Mouse (Mus musculus) embryonic facial prominence, embryonic 12.5 days (tissue): ENCODE measurements around the gene Prima1. TPM values are rescaled to one million over a fixed set of nuclear protein-coding genes. Genes with fewer than 3 reads are reported as not detected.

Experiments
- ATAC-seq: fragments of 200-750 bp; cut with Nextera tagmentation; 2 replicates; pipeline ENCODE4 v1.8.0; 2017; ENCODE audit not compliant: insufficient number of reproducible peaks, insufficient read depth, low FRiP score, low TSS enrichment
- H3K27ac ChIP-seq: fragments of 300-500 bp; sonication (generic); 2 replicates; pipeline ENCODE4 v1.5.1; 2016; ENCODE audit warnings: mild to moderate bottlenecking
- H3K27me3 ChIP-seq: fragments of 300-500 bp; sonication (generic); 2 replicates; pipeline ENCODE4 v1.6.1; 2016; ENCODE audit warnings: mild to moderate bottlenecking, moderate library complexity
- H3K36me3 ChIP-seq: fragments of 300-500 bp; sonication (generic); 2 replicates; pipeline ENCODE4 v1.6.1; 2016; ENCODE audit warnings: mild to moderate bottlenecking
- H3K4me1 ChIP-seq: fragments of 300-500 bp; sonication (generic); 2 replicates; pipeline ENCODE4 v1.6.1; 2016
- H3K4me2 ChIP-seq: fragments of 300-500 bp; sonication (generic); replicated peaks from 2 replicates; pipeline ENCODE4 v1.6.1; 2016; ENCODE audit warnings: mild to moderate bottlenecking, moderate library complexity
- H3K4me3 ChIP-seq: fragments of 300-500 bp; sonication (generic); 2 replicates; pipeline ENCODE4 v1.5.1; 2016; ENCODE audit warnings: mild to moderate bottlenecking
- H3K9ac ChIP-seq: fragments of 300-500 bp; sonication (generic); 2 replicates; pipeline ENCODE4 v1.6.1; 2016; ENCODE audit warnings: mild to moderate bottlenecking, moderate library complexity
- H3K9me3 ChIP-seq: fragments of 300-500 bp; sonication (generic); 2 replicates; pipeline ENCODE4 v1.6.1; 2016; ENCODE audit warnings: mild to moderate bottlenecking, moderate library complexity
- WGBS: fragments of 180-500 bp; shearing (Covaris S2); methylation state at CpG from one replicate; pipeline ENCODE4 v1.1.7; 2016; 5-methylcytosine and 5-hydroxymethylcytosine counted together
- polyA plus RNA-seq: library from polyadenylated mRNA; unstranded; fragments of >200 nt; fragmentation: Nextera tagmentation; extraction: Ambion mirVana; gene quantifications from 2 replicates; pipeline ENCODE4 v1.2.1, GENCODE M21; 2016

The Prima1 gene
- polyA plus RNA-seq, 1 experiment from 2014 or later, result 0.79 TPM

- Histone ChIP-seq H3K27me3 (no peaks in the 10 kb centered on the region), H3K4me2 (no peak overlapping the region), H3K27ac (no peak overlapping the region), H3K9me3 (no peaks in the 10 kb centered on the region), H3K4me1 (no peaks in the 10 kb centered on the region), H3K9ac (no peak overlapping the region), H3K36me3 (no peaks in the 10 kb centered on the region), H3K4me3 (no peak overlapping the region)
- ATAC-seq, result no peak
- 9% methylated on average over 7 of the region's 7 CpGs for WGBS
Observed at GRCm38 (mm10) chr12:103183057-103183456, 58.9 kb downstream of the Prima1 start.

- no peaks in the 10 kb centered on the region for H3K27me3 ChIP-seq
- no peak for ATAC-seq
- 77% methylated on average over 12 of the region's 12 CpGs for WGBS
Observed at GRCm38 (mm10) chr12:103168892-103169291, 73.1 kb downstream of the Prima1 start.

DNA sequence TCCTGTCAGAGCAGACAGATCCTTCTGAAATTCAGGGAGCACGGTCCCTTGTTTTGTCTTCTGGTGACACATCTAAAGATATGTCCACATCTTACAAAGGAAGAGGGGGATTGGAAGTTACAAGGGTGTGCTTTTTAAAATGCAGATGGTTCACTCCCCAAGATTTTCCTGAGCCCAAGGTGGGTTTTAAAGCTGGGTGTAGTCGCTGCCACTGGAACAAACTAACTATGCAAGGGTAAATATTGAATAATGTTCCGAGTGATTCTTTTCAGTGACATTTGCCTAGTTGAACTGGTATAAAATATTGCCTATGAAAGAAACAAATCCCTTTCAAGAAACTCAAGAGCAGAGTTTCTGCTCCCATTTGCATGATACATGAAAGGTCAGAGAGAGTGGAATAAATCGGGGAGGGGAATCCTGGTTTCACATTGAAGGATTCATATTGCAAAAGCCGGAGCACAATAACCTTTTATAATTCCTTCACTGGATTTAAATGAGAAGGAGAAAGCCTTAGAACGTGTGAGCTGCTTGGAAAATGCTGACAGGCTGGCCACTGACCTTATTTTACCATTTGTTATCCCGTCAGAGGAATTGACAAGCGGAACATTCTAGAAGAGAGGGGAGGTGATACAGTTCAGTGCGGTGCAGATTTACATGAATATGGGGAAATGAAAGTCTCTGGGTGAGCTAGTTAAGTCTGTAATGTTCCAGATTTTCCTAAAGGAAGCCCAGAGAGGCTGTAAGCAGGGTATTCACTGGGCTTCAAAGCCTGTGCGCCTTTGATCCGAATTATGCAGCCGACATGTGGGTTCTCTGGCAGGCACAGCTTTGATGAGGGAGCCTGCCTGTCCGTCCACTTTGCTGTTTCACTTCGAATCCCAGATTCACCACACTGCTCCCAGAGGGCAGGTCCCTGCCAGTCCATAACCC lies 77.6 kb downstream of the Prima1 start:
- no peaks in the 10 kb centered on the region for H3K9me3 ChIP-seq
- WGBS, result 58% methylated on average over 14 of the region's 14 CpGs

More at GRCm38 (mm10) chr12:103168892-103169291, 73.1 kb downstream of the Prima1 start:
- H3K9ac ChIP-seq, result no peak overlapping the region
- H3K4me3 ChIP-seq, result no peak overlapping the region
- no peak overlapping the region for H3K27ac ChIP-seq
- no peaks in the 10 kb centered on the region for H3K36me3 ChIP-seq
- no peak overlapping the region for H3K4me2 ChIP-seq
- peaks cover 3% of the 10 kb centered on the region; the same call in 1 of the 2 replicates for H3K4me1 ChIP-seq
- H3K9me3 ChIP-seq, result no peaks in the 10 kb centered on the region

GRCm38 (mm10) chr12:103163596-103163995 lies 78.4 kb downstream of the Prima1 start:
- Histone ChIP-seq H3K9ac (no peak overlapping the region), H3K27ac (no peak overlapping the region), H3K4me2 (no peak overlapping the region), H3K27me3 (0 out of 2 replicates have a peak, but pooled peaks cover 3% of the 10 kb centered on the region), H3K9me3 (no peaks in the 10 kb centered on the region), H3K4me1 (peaks cover 3% of the 10 kb centered on the region; the same call in 1 of the 2 replicates), H3K36me3 (no peaks in the 10 kb centered on the region), H3K4me3 (no peak overlapping the region)
- no peak for ATAC-seq
- 84% methylated on average over 10 of the region's 10 CpGs for WGBS

More for the DNA sequence above, 77.6 kb downstream of the Prima1 start:
- no peaks in the 10 kb centered on the region; the same call in 1 of the 2 replicates for H3K4me1 ChIP-seq
- 0 out of 2 replicates have a peak, but pooled peaks cover 3% of the 10 kb centered on the region for H3K27me3 ChIP-seq
- no peaks in the 10 kb centered on the region for H3K36me3 ChIP-seq
- no peak overlapping the region for H3K4me2 ChIP-seq
- H3K27ac ChIP-seq, result no peak overlapping the region
- H3K4me3 ChIP-seq, result no peak overlapping the region
- H3K9ac ChIP-seq, result no peak overlapping the region
- ATAC-seq, result no peak

GRCm38 (mm10) chr12:103160721-103161120 lies 81.2 kb downstream of the Prima1 start:
- Histone ChIP-seq H3K27ac (no peak overlapping the region), H3K27me3 (0 out of 2 replicates have a peak, but pooled peaks cover 3% of the 10 kb centered on the region), H3K4me3 (no peak overlapping the region), H3K4me2 (no peak overlapping the region), H3K4me1 (peaks cover 8% of the 10 kb centered on the region), H3K9me3 (no peaks in the 10 kb centered on the region), H3K36me3 (no peaks in the 10 kb centered on the region), H3K9ac (no peak overlapping the region)
- WGBS, result 79% methylated on average over 4 of the region's 4 CpGs
- no peak for ATAC-seq

- no peaks in the 10 kb centered on the region for H3K9me3 ChIP-seq
- no peak for ATAC-seq
- H3K36me3 ChIP-seq, result no peaks in the 10 kb centered on the region
- 0 out of 2 replicates have a peak, but pooled peaks cover 3% of the 10 kb centered on the region for H3K27me3 ChIP-seq
- H3K27ac ChIP-seq, result no peak overlapping the region
- no peak overlapping the region for H3K9ac ChIP-seq
- H3K4me2 ChIP-seq, result no peak overlapping the region
- H3K4me3 ChIP-seq, result no peak overlapping the region
- peaks cover 8% of the 10 kb centered on the region; the same call in 1 of the 2 replicates for H3K4me1 ChIP-seq
- 60% methylated on average over 8 of the region's 8 CpGs for WGBS
Observed at GRCm38 (mm10) chr12:103159016-103159415, 82.9 kb downstream of the Prima1 start.

DNA sequence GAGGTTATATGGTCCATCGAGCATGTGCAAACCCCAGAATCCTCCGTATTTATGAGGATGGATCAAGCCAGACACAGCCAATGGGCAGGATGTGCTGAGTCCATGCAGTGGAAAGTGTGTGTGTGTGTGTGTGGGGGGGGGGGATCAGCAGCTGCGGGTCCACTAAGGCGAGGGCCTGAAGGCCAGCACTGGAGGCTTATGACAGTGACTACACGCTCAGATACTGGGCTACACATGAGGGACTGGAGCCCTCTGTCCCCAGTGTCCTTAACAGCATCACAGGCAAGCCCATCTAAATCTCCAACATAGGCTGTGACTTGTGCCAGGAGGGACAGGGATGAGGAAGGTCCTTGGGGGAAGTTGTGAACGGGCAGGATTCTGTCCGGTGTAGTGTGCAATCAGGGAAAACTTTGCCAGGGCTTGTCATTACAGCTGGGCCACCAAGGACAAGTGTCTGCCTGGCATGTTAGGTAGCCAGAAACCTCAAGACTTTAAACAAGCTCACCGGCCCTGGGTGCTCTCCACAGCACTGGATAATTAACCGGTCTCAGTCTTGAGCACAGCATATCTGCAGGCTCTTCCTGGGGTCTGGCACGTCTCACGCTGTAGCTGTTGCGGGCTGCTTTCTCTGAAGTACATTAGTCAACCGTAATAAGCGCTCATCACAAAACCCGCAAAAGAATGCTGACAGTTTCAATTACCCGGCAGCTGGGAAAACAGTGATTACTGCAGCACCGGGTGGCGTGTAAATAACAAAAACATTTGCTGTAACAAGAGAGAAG lies 84.6 kb downstream of the Prima1 start:
- no peak for ATAC-seq
- no peak overlapping the region for H3K27ac ChIP-seq
- WGBS, result 59% methylated on average over 18 of the region's 18 CpGs

DNA sequence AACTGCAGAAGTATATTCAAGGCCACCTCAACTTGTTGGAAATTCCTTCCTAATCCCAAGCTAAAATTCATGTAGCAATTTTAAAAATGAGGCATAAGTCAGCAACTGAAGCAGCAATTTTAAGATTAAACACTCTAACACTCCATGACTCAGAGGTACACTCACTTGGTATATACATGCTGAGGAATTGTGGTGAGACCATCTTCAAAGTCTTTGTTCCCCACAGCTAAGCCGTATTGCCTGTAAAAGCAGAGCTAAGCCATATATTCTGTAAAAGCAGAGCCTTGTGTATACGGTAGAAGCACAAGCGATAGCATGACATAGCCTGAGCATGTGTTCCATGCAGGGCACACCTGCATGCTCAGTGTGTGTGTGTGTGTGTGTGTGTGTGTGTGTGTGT lies 86.5 kb downstream of the Prima1 start:
- H3K36me3 ChIP-seq, result no peaks in the 10 kb centered on the region
- ATAC-seq, result no peak
- WGBS, result 76% methylated on average over 3 of the region's 3 CpGs

More for the DNA sequence above, 84.6 kb downstream of the Prima1 start:
- H3K27me3 ChIP-seq, result 0 out of 2 replicates have a peak, but pooled peaks cover 3% of the 10 kb centered on the region
- no peaks in the 10 kb centered on the region for H3K36me3 ChIP-seq
- no peak overlapping the region for H3K4me3 ChIP-seq
- H3K4me1 ChIP-seq, result peaks cover 8% of the 10 kb centered on the region; the same call in 1 of the 2 replicates
- no peak overlapping the region for H3K9ac ChIP-seq
- H3K9me3 ChIP-seq, result no peaks in the 10 kb centered on the region
- no peak overlapping the region for H3K4me2 ChIP-seq

DNA sequence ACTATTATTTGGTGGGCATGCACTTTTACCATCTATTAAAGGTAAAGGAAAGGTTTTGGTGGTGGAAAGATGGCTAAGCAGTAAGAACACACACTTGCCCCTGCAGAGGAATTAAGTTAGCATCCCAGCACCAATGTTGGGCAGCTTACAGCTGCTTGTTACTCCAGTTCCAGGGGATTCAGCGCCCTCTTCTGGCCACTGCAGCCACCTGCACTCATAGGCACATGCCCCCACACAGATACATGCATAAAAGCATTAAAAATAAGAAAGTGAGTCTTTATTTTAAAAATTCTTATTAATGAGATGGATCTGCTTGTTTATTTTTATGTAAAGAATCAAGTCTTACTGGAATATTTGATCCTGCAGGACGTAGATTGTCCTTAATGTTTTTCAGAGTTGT lies 87.0 kb downstream of the Prima1 start:
- 64% methylated on average over 2 of the region's 2 CpGs for WGBS
- Histone ChIP-seq H3K9me3 (no peaks in the 10 kb centered on the region), H3K27me3 (no peaks in the 10 kb centered on the region), H3K27ac (no peak overlapping the region), H3K4me2 (no peak overlapping the region), H3K4me1 (peaks cover 8% of the 10 kb centered on the region; the same call in 1 of the 2 replicates), H3K36me3 (no peaks in the 10 kb centered on the region), H3K4me3 (no peak overlapping the region), H3K9ac (no peak overlapping the region)
- ATAC-seq, result no peak

More for the DNA sequence above, 86.5 kb downstream of the Prima1 start:
- H3K4me2 ChIP-seq, result no peak overlapping the region
- 0 out of 2 replicates have a peak, but pooled peaks cover 3% of the 10 kb centered on the region for H3K27me3 ChIP-seq
- no peaks in the 10 kb centered on the region for H3K9me3 ChIP-seq
- H3K4me3 ChIP-seq, result no peak overlapping the region
- no peak overlapping the region for H3K9ac ChIP-seq
- H3K27ac ChIP-seq, result no peak overlapping the region
- peaks cover 8% of the 10 kb centered on the region; the same call in 1 of the 2 replicates for H3K4me1 ChIP-seq

DNA sequence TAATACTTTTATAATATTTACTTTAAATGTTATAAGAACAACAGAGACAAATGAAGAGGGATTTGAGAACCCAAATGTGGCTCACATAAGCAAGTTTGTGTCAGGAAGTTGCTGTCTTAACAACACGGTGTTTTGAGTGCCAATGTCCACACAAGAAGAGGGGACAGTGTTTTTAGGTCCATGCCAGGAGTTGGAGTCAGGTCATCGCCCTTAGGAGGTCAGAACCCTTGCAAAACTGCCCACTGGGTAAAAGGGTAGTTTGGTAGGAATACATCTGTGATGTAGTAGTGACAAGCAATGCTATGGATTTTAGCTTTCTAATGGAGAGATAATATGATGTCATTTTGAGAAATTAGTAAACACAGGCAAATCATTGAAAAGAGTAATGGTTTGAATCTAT lies 91.7 kb downstream of the Prima1 start:
- no peak for ATAC-seq
- 75% methylated on average over 2 of the region's 2 CpGs for WGBS

More for the DNA sequence above, 91.7 kb downstream of the Prima1 start:
- H3K27me3 ChIP-seq, result no peaks in the 10 kb centered on the region
- H3K9me3 ChIP-seq, result no peaks in the 10 kb centered on the region
- H3K27ac ChIP-seq, result no peak overlapping the region
- H3K36me3 ChIP-seq, result no peaks in the 10 kb centered on the region
- no peaks in the 10 kb centered on the region for H3K4me1 ChIP-seq
- no peak overlapping the region for H3K4me2 ChIP-seq
- H3K9ac ChIP-seq, result no peak overlapping the region
- H3K4me3 ChIP-seq, result no peak overlapping the region
